Mouse (Mus musculus) frontal cortex, postnatal 14 days (tissue): ENCODE measurements at regions not wholly inside any gene's neighbourhood (a gene's known extent, or its start where the extent isn't known, plus 50 kb on each side); places are given as distances from the start of the nearest gene placed in this dataset.

Source experiments
- DNase-seq, 2 experiments: peaks; one replicate each; pipeline ENCODE4 v3.0.0; 2022; ENCODE audit warnings: low spot score in 2 of 2

- DNase-seq: no peak
These were observed 468.4 kb upstream of the Nr2f2 start for GRCm38 (mm10) chr7:70834787-70835461.

- no peak for DNase-seq
These were observed 462.1 kb upstream of the Nr2f2 start for GRCm38 (mm10) chr7:70828486-70829195.

GRCm38 (mm10) chr7:70826074-70826473 lies 459.5 kb upstream of the Nr2f2 start:
- no peak for DNase-seq

- no peak for DNase-seq
These were observed 456.5 kb upstream of the Nr2f2 start for GRCm38 (mm10) chr7:70823020-70823419.

- DNase-seq: no peak
These were observed 455.8 kb upstream of the Nr2f2 start for GRCm38 (mm10) chr7:70822310-70822821.

GRCm38 (mm10) chr7:70821861-70822260 lies 455.3 kb upstream of the Nr2f2 start:
- DNase-seq: no peak

GRCm38 (mm10) chr7:70817347-70817913 lies 450.9 kb upstream of the Nr2f2 start:
- DNase-seq: no peak

- no peak for DNase-seq
These were observed 447.9 kb upstream of the Nr2f2 start for GRCm38 (mm10) chr7:70814391-70814790.

GRCm38 (mm10) chr7:70813101-70813500 lies 446.6 kb upstream of the Nr2f2 start:
- no peak for DNase-seq

- no peak for DNase-seq
These were observed 444.0 kb upstream of the Nr2f2 start for GRCm38 (mm10) chr7:70810411-70811090.

GRCm38 (mm10) chr7:70804281-70804680 lies 437.7 kb upstream of the Nr2f2 start:
- DNase-seq: no peak

GRCm38 (mm10) chr7:70799976-70800375 lies 433.4 kb upstream of the Nr2f2 start:
- DNase-seq: no peak

GRCm38 (mm10) chr7:70799031-70799766 lies 432.7 kb upstream of the Nr2f2 start:
- DNase-seq: no peak

GRCm38 (mm10) chr7:70796038-70796760 lies 429.7 kb upstream of the Nr2f2 start:
- no peak for DNase-seq

GRCm38 (mm10) chr7:70788902-70789796 lies 422.6 kb upstream of the Nr2f2 start:
- no peak for DNase-seq

- no peak for DNase-seq
These were observed 421.4 kb upstream of the Nr2f2 start for GRCm38 (mm10) chr7:70787966-70788365.

GRCm38 (mm10) chr7:70780742-70781332 lies 414.3 kb upstream of the Nr2f2 start:
- DNase-seq: no peak

GRCm38 (mm10) chr7:70777763-70778162 lies 411.2 kb upstream of the Nr2f2 start:
- DNase-seq: no peak

- no peak for DNase-seq
These were observed 403.1 kb upstream of the Nr2f2 start for GRCm38 (mm10) chr7:70769655-70770054.
